Mouse (Mus musculus): ENCODE results near the gene Tulp1.

- TF ChIP-seq CTCF (IDR thresholded peaks at IDR 0.05; ENCODE audit: low read depth) (no peak), EP300 (optimal IDR thresholded peaks at IDR 0.05) (no peak)
Observed at GRCm38 (mm10) chr17:28410731-28411130, 45.7 kb upstream of the Tulp1 start.
